Mouse (Mus musculus): ENCODE measurements around the gene Cox19. TPM values are rescaled to one million over a fixed set of nuclear protein-coding genes. Genes with fewer than 3 reads are reported as not detected.

Cox19 gene
- polyA plus RNA-seq, 1 experiment from 2014 or later = 147 TPM

DNA sequence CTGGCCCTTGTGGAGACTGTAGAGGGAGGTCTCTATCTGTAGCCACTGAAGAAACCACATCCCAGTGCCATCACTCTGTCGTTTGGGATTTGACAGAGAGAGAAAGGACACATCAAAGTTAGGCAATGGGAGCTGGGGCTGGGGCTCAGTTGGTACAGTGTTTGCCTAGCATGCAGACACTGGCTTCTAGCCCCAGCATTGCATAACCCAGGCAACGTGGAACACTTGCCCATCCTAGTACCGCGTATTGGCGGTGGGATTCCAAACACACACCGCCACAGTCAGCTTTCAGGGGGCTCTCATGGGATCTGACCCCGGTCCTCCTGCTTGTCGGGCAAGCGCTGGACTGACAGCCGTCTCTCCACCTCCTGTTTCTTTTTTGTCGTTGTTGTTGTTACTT is 15.3 kb upstream of the Cox19 start:
- Histone ChIP-seq H3K27ac (no peak overlapping the region), H3K27me3 (ENCODE audit: insufficient read depth, poor library complexity, severe bottlenecking) (no peaks in the 10 kb centered on the region), H3K4me1 (replicated peaks) (peaks cover 59% of the 10 kb centered on the region), H3K4me3 (no peak overlapping the region), H3K9me3 (no peaks in the 10 kb centered on the region), H3K36me3 (peaks cover 16% of the 10 kb centered on the region)
- no peak for DNase-seq (ENCODE audit: low spot score)
- 74% methylated on average over 11 of the region's 11 CpGs for WGBS

GRCm38 (mm10) chr5:139365827-139366226 is 14.6 kb upstream of the Cox19 start:
- peaks cover 20% of the 10 kb centered on the region for H3K36me3 ChIP-seq
- H3K27ac ChIP-seq = no peak overlapping the region
- no peak for DNase-seq (ENCODE audit: low spot score)
- H3K4me3 ChIP-seq = no peak overlapping the region
- 80% methylated on average over 1 of the region's 1 CpGs for WGBS
- peaks cover 52% of the 10 kb centered on the region for H3K4me1 ChIP-seq (replicated peaks)
- no peaks in the 10 kb centered on the region for H3K27me3 ChIP-seq (ENCODE audit: insufficient read depth, poor library complexity, severe bottlenecking)
- no peaks in the 10 kb centered on the region for H3K9me3 ChIP-seq

DNA sequence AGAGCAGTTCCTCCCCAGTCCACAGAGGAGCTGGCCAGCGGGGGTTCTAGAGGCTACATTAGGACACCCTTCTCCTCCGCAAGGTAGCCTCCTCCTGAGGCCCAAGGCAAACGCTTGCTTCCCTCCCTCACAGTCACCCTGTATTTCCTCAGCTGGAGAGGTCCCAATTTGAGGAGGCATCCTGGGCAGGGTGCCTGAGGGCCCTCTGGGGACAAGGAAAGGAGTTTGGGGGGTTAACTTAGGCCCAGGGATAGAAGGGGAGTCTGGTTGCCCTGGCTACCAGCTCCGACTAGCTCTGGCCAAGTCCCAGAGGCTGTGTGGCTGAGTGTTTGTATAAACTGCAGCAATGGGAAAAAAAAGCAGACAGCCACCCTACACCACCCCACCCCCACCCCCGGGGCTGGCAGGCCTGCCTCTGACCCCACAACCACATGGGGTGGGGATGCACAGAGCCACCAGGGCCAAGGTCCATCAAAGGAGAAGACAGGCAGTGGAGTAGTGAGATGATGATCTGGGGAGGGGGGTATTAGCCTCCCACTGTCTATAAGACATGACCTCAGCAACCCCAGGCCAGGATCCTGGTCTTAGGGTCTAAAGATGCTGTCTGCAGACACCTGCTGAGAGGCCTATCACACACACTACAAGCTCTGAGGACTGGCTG is 13.8 kb upstream of the Cox19 start:
- DNase-seq (ENCODE audit: low spot score) = no peak
- H3K4me1 ChIP-seq (replicated peaks) = peaks cover 45% of the 10 kb centered on the region
- no peaks in the 10 kb centered on the region for H3K27me3 ChIP-seq (ENCODE audit: insufficient read depth, poor library complexity, severe bottlenecking)
- 30% methylated on average over 5 of the region's 5 CpGs for WGBS
- H3K27ac ChIP-seq = peak overlapping the region; percentile 76
- peaks cover 28% of the 10 kb centered on the region for H3K36me3 ChIP-seq
- no peak overlapping the region for H3K4me3 ChIP-seq
- H3K9me3 ChIP-seq = no peaks in the 10 kb centered on the region

DNA sequence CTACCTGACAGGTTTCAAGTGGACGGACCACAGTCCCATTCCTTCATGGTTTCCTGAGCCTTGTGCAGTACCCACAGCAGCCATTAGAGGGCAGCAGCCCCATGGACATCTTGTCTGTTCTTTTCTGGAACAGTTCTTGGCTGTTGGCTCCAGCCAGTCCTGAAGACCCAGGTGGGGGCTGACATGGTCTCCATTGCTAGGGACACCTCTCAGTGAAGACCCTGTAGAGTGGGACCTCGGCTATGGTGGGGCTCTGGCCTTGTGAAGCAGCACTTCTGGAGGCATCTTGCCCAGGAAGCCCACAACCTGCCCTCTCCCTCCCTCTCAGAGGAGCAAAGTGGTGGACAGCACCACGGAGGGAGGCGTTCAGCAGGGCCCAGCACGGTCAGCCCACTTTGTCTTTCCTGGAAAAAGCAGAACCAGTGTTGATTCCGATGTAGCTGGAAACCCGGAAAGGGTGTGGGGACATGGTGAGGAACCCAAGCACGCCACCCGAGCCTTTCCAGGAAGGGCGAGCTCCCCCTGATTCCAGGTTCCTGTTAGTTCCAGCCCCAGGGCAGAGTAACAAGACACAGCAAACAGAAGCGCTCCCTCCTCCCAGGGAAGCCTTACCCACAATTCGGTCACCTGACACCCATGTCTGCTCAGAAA is 13.2 kb upstream of the Cox19 start:
- DNase-seq (ENCODE audit: low spot score) = peak; percentile 84
- peaks cover 31% of the 10 kb centered on the region for H3K36me3 ChIP-seq
- peaks cover 38% of the 10 kb centered on the region for H3K4me1 ChIP-seq (replicated peaks)
- H3K4me3 ChIP-seq = no peak overlapping the region
- 39% methylated on average over 12 of the region's 12 CpGs for WGBS
- no peaks in the 10 kb centered on the region for H3K9me3 ChIP-seq
- H3K27ac ChIP-seq = peak overlapping the region; percentile 76
- H3K27me3 ChIP-seq (ENCODE audit: insufficient read depth, poor library complexity, severe bottlenecking) = no peaks in the 10 kb centered on the region

DNA sequence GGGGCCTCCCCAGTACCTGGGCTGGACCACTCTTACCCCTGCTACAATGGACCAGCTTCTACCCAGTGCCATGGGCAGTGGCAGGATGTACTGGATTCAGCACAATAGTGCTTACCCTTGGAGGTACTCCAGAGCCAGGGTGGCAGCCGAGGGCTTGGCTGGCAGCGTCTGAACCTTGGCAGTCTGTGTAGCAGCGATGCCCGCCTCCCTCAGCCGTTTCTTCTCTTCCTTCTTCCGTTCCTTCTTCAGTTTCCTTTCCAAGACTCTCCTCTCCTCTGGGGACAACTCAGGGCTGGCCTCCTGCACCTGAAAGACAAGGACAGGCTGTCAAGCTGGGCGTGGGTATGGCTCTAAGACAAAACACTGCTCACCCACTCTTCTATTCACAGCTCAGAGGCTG is 12.6 kb upstream of the Cox19 start:
- DNase-seq (ENCODE audit: low spot score) = no peak
- H3K4me3 ChIP-seq = no peak overlapping the region
- H3K9me3 ChIP-seq = no peaks in the 10 kb centered on the region
- peaks cover 33% of the 10 kb centered on the region for H3K4me1 ChIP-seq (replicated peaks)
- peaks cover 31% of the 10 kb centered on the region for H3K36me3 ChIP-seq
- 73% methylated on average over 7 of the region's 7 CpGs for WGBS
- no peak overlapping the region; the same call in 1 of the 2 replicates for H3K27ac ChIP-seq
- no peaks in the 10 kb centered on the region for H3K27me3 ChIP-seq (ENCODE audit: insufficient read depth, poor library complexity, severe bottlenecking)

GRCm38 (mm10) chr5:139359244-139359643 is 8.0 kb upstream of the Cox19 start:
- Histone ChIP-seq H3K36me3 (peaks cover 39% of the 10 kb centered on the region), H3K27me3 (ENCODE audit: insufficient read depth, poor library complexity, severe bottlenecking) (no peaks in the 10 kb centered on the region), H3K9me3 (no peaks in the 10 kb centered on the region), H3K27ac (no peak overlapping the region), H3K4me1 (replicated peaks) (peaks cover 7% of the 10 kb centered on the region), H3K4me3 (no peak overlapping the region)
- DNase-seq (ENCODE audit: low spot score) = no peak
- 95% methylated on average over 5 of the region's 5 CpGs for WGBS

DNA sequence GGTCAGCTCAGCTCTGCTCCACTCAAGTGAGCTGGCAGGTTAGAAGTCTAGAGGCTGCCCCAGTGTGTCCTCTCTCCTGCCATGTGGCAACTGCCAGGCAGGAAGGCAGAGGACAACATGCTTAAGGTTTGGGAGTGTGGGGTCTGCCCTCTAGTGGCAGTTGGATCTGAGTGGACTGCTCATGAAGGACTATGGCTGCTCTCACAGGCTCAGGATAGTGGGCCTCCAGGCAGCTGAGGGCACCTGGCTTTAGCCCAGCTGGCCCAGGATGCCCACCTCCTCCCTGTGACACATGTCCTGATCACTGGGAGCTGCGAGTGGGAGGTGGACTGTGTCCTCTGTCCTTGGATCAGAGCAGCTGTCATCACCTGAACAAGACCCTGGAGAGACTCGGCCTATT is 7.4 kb upstream of the Cox19 start:
- WGBS = 69% methylated on average over 2 of the region's 2 CpGs
- Histone ChIP-seq H3K27me3 (ENCODE audit: insufficient read depth, poor library complexity, severe bottlenecking) (no peaks in the 10 kb centered on the region), H3K36me3 (peaks cover 38% of the 10 kb centered on the region), H3K27ac (no peak overlapping the region), H3K4me3 (no peak overlapping the region), H3K4me1 (replicated peaks) (peaks cover 4% of the 10 kb centered on the region; the same call in 1 of the 2 replicates), H3K9me3 (no peaks in the 10 kb centered on the region)
- DNase-seq (ENCODE audit: low spot score) = peak; percentile 36

DNA sequence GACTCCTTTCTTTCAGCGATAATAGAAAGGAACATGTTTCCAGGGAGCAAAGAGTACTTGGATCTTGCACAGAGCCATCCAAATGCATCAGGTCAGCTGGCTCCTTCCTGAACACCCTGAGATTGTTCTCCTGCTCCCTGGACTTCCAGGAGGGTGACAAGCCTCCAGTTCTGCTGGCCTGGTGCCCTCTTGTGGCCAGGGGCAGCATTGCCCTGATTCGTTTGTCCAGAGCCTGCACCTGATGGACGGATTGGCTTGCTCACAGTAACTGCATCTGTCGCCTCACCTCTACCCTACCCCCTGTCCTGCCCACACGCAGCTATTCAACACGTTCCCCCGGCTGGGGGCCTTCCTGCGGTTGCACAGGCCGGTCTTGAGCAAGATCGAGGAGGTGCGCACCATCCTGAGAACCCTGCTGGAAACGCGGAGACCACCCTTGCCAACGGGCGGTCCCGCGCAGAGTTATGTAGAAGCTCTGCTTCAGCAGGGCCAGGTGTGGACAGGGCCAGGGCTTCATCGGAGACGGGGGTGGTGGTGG is 4.1 kb upstream of the Cox19 start:
- 37% methylated on average over 19 of the region's 19 CpGs for WGBS
- Histone ChIP-seq H3K27me3 (ENCODE audit: insufficient read depth, poor library complexity, severe bottlenecking) (peaks cover 22% of the 10 kb centered on the region; the same call in 1 of the 2 replicates), H3K27ac (no peak overlapping the region), H3K4me1 (replicated peaks) (peaks cover 20% of the 10 kb centered on the region), H3K4me3 (no peak overlapping the region), H3K9me3 (no peaks in the 10 kb centered on the region), H3K36me3 (peaks cover 14% of the 10 kb centered on the region; the same call in 1 of the 2 replicates)
- peak; percentile 79 for DNase-seq (ENCODE audit: low spot score)

DNA sequence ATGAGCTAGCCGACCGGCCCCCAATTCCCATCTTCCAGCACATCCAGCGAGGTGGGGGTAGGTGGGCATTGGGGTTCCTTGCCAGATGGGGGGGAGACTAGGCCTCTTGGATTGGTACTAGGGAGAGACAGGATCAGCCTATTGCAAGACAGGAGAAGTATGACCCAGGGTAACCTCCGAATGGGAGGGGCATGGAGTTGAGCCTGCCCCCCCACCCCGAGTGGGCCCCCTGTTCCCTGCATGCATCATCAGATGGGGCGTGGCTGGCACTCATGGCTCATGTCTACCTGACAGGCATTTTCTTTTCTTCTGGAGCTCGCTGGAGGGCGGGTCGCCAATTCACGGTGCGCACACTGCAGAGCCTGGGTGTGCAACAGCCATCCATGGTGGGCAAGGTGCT is 2.7 kb upstream of the Cox19 start:
- no peaks in the 10 kb centered on the region for H3K9me3 ChIP-seq
- no peak overlapping the region for H3K27ac ChIP-seq
- peaks cover 8% of the 10 kb centered on the region; the same call in 1 of the 2 replicates for H3K36me3 ChIP-seq
- H3K4me1 ChIP-seq (replicated peaks) = peaks cover 20% of the 10 kb centered on the region
- 89% methylated on average over 11 of the region's 11 CpGs for WGBS
- no peak for DNase-seq (ENCODE audit: low spot score)
- H3K27me3 ChIP-seq (ENCODE audit: insufficient read depth, poor library complexity, severe bottlenecking) = peaks cover 22% of the 10 kb centered on the region; the same call in 1 of the 2 replicates
- H3K4me3 ChIP-seq = no peak overlapping the region

DNA sequence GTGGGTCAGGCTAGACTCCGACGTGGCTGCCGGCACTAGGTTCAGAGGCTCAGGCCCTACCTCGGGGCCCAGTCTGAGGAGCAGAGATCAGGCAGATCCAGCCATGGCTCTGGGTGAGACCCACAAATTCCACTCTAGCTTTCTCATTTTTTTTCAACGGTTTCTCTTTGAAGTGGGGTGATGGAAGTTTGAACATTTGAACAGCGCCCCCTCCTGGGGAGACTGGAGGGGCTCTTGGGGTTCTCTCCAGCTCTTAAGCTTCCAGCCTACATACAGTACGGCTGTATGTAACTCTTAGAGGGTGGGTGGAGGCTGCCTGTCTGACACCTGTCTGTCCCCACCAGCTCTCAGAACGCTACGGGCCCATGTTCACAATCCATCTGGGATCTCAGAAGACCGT is 2.3 kb upstream of the Cox19 start:
- WGBS = 62% methylated on average over 10 of the region's 10 CpGs

GRCm38 (mm10) chr5:139352317-139352716 is 1.1 kb upstream of the Cox19 start, which contains the start of gene Cyp2w1:
TSS of gene Cyp2w1 (plus strand) at chr5:139352617.
- 67% methylated on average over 6 of the region's 6 CpGs for WGBS
- Histone ChIP-seq H3K27me3 (ENCODE audit: insufficient read depth, poor library complexity, severe bottlenecking) (peaks cover 22% of the 10 kb centered on the region; the same call in 1 of the 2 replicates), H3K9me3 (no peaks in the 10 kb centered on the region), H3K27ac (0 out of 2 replicates have a peak within 1 kb of the TSS, but pooled peaks have one; percentile 35), H3K36me3 (no peaks in the 10 kb centered on the region), H3K4me3 (no peak within 1 kb of the TSS), H3K4me1 (replicated peaks) (peaks cover 20% of the 10 kb centered on the region)
- DNase-seq (ENCODE audit: low spot score) = no peak

More for the DNA sequence above, 2.3 kb upstream of the Cox19 start:
- H3K9me3 ChIP-seq = no peaks in the 10 kb centered on the region
- no peak overlapping the region for H3K4me3 ChIP-seq
- H3K4me1 ChIP-seq (replicated peaks) = peaks cover 20% of the 10 kb centered on the region
- DNase-seq (ENCODE audit: low spot score) = peak; percentile 35
- peaks cover 22% of the 10 kb centered on the region; the same call in 1 of the 2 replicates for H3K27me3 ChIP-seq (ENCODE audit: insufficient read depth, poor library complexity, severe bottlenecking)
- H3K27ac ChIP-seq = no peak overlapping the region
- H3K36me3 ChIP-seq = peaks cover 8% of the 10 kb centered on the region; the same call in 1 of the 2 replicates

DNA sequence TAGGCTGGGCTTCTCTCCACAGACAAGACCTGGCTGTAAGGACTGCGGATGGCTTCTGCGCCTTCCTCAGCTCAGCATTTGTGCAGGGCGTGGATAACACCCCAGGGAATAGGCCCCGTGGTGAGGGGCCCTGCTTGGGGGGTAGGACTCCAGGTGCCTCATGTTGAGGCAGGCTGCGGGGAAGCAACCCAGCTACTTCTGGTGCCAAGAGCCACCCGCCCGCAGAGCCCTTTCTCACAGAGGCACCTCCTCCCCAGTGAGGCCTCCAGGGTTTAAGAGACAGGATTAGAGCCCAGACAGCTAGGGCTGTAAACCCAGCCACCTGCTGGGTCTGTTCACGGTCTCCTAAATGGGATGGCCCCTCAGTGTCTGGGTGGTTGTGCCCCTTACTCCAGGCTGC is 410 bp upstream of the Cox19 start:
- no peak overlapping the region for H3K27ac ChIP-seq
- H3K9me3 ChIP-seq = no peaks in the 10 kb centered on the region
- no peak overlapping the region for H3K4me3 ChIP-seq
- peaks cover 26% of the 10 kb centered on the region for H3K27me3 ChIP-seq (ENCODE audit: insufficient read depth, poor library complexity, severe bottlenecking)
- H3K4me1 ChIP-seq (replicated peaks) = peaks cover 22% of the 10 kb centered on the region
- no peaks in the 10 kb centered on the region for H3K36me3 ChIP-seq
- 45% methylated on average over 8 of the region's 8 CpGs for WGBS
- no peak for DNase-seq (ENCODE audit: low spot score)

DNA sequence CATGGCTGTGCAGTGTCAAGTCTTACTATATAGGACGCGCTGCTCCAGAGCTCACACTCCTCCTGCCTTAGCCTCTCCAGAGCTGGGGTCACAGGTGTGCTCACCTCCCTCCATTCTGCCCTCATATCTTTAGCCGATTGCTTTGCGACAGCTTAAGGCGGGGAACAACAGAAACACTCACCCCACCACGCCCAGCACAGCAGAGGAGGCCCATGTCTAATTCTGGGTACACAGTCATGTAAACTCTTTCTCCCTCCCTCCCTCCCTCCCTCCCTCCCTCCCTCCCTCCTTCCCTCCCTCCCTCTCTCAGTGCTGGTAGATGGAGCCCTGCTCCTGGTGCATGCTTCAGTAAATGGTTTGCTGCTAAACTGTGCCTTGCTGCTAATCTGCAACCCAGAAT is 1.5 kb downstream of the Cox19 start:
- DNase-seq (ENCODE audit: low spot score) = no peak
- Histone ChIP-seq H3K4me3 (no peak overlapping the region), H3K9me3 (no peaks in the 10 kb centered on the region), H3K27me3 (ENCODE audit: insufficient read depth, poor library complexity, severe bottlenecking) (peaks cover 33% of the 10 kb centered on the region), H3K36me3 (no peaks in the 10 kb centered on the region), H3K27ac (no peak overlapping the region), H3K4me1 (replicated peaks) (peaks cover 26% of the 10 kb centered on the region)
- WGBS = 88% methylated on average over 6 of the region's 6 CpGs

Measured in hindbrain, embryonic 10.5 days (tissue).